Mouse (Mus musculus) intestine, embryonic 14.5 days (tissue): ENCODE measurements around the gene Csrp3. TPM values are rescaled to one million over a fixed set of nuclear protein-coding genes. Genes with fewer than 3 reads are reported as not detected.

Experiments used
- ATAC-seq: fragments of 200-750 bp; cut with Nextera tagmentation; replicated peaks from 2 replicates; pipeline ENCODE4 v1.8.0; 2017; ENCODE audit warnings: low read depth, moderate number of reproducible peaks, moderate TSS enrichment, moderate library complexity; ENCODE audit not compliant: low FRiP score, low TSS enrichment
- DNase-seq: peaks from one replicate; pipeline ENCODE4 v3.0.0-alpha.2; 2018; ENCODE audit warnings: low spot score
- H3K27ac ChIP-seq: fragments of 300-500 bp; sonication (generic); 2 replicates; pipeline ENCODE4 v1.5.1; 2014; ENCODE audit warnings: low read depth, mild to moderate bottlenecking, control low read depth
- H3K27me3 ChIP-seq: fragments of 300-500 bp; sonication (generic); replicated peaks from 2 replicates; pipeline ENCODE4 v1.6.1; 2014; ENCODE audit warnings: low read length, control low read depth; ENCODE audit not compliant: control insufficient read depth, insufficient read depth
- H3K36me3 ChIP-seq: fragments of 300-500 bp; sonication (generic); 2 replicates; pipeline ENCODE4 v1.6.1; 2014; ENCODE audit warnings: low read length, control low read depth; ENCODE audit not compliant: control insufficient read depth, insufficient read depth
- H3K4me1 ChIP-seq: fragments of 300-500 bp; sonication (generic); replicated peaks from 2 replicates; pipeline ENCODE4 v1.6.1; 2014; ENCODE audit warnings: low read length, control low read depth, mixed read lengths; ENCODE audit not compliant: control insufficient read depth, insufficient read depth
- H3K4me2 ChIP-seq: fragments of 300-500 bp; sonication (generic); 2 replicates; pipeline ENCODE4 v1.6.1; 2014; ENCODE audit warnings: low read length
- H3K4me3 ChIP-seq: fragments of 300-500 bp; sonication (generic); 2 replicates; pipeline ENCODE4 v1.5.1; 2014; ENCODE audit warnings: low read depth, low read length, control low read depth, mixed read lengths
- H3K9ac ChIP-seq: fragments of 300-500 bp; sonication (generic); 2 replicates; pipeline ENCODE4 v1.6.1; 2014; ENCODE audit warnings: mild to moderate bottlenecking, low read length
- H3K9me3 ChIP-seq: fragments of 300-500 bp; sonication (generic); 2 replicates; pipeline ENCODE4 v1.6.1; 2016; ENCODE audit warnings: low read length, control low read depth; ENCODE audit not compliant: control insufficient read depth
- WGBS: fragments of 180-500 bp; shearing (Covaris S2); extraction: QIAGEN DNeasy Blood & Tissue Kit; methylation state at CpG from one replicate; pipeline ENCODE4 v1.1.7; 2014; 5-methylcytosine and 5-hydroxymethylcytosine counted together
- polyA plus RNA-seq: library from polyadenylated mRNA; unstranded; fragments of >200 nt; fragmentation: Nextera tagmentation; extraction: Ambion mirVana; gene quantifications from 2 replicates; pipeline ENCODE4 v1.2.1, GENCODE M21; 2014

Gene Csrp3
- polyA plus RNA-seq, 1 experiment from 2014 or later = not detected

DNA sequence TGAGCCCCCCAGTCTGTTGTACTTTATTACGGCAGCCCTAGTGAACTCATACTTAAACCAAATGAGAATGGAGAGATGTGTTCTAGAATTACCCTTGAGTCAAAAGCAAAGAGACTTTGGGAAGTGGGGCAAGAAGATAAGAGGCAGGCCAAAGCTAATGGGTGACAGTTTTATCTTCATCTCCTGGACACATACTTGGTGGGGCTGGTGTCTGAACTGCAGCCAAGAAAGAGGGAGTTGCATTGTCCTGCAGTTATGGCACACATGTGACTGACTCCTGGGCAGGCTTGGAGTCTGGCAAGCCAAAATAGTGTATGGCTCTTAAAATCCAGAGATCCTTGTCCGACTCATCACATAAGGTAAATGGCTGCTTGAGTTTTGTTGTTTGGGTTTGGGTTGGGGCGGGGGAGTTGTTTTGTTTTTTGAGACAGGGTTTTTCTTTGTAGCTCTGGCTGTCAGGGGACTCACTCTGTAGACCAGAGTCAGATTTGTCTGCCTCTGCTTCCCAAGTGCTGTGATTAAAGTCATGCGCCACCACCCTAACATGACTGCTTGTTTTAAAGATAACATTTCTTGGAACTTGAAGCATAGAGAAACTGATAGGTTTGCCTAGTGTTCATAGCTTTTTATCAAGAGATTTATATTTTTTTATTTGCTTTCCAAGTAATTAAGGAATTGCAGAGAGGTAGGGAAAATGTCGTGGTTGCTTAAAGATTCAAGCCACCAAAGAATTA lies 18.5 kb downstream of the Csrp3 start:
- no peak overlapping the region for H3K4me3 ChIP-seq
- H3K36me3 ChIP-seq = peaks cover 36% of the 10 kb centered on the region
- H3K4me2 ChIP-seq = no peak overlapping the region
- DNase-seq (no peak), ATAC-seq (no peak)
- 79% methylated on average over 5 of the region's 5 CpGs for WGBS
- no peak overlapping the region for H3K27ac ChIP-seq
- H3K9ac ChIP-seq = no peak overlapping the region
- H3K4me1 ChIP-seq = no peaks in the 10 kb centered on the region
- no peaks in the 10 kb centered on the region for H3K9me3 ChIP-seq
- H3K27me3 ChIP-seq = no peaks in the 10 kb centered on the region

DNA sequence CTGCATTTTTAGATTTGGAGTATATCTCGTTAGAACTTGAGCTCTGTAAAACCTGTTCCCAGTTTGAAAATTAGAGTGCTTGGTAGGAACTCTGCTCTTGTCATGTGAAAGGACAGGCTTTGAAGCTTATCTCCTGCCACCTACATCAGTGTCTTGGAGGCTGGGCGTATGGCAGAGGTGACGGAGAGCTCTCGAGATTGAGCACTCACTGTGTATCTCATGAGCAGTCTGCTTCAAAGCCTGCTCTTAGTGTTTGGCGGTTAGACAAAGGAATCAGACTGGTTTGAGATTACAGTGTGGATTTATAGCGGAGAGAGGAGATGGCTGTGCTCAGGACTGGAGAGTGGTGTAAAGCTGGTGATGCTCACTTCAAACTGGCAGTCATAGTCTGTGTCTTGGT lies 22.7 kb downstream of the Csrp3 start:
- Histone ChIP-seq H3K27me3 (no peaks in the 10 kb centered on the region), H3K4me1 (no peaks in the 10 kb centered on the region), H3K9ac (no peak overlapping the region), H3K36me3 (peaks cover 68% of the 10 kb centered on the region), H3K27ac (no peak overlapping the region), H3K9me3 (no peaks in the 10 kb centered on the region), H3K4me3 (no peak overlapping the region), H3K4me2 (no peak overlapping the region)
- DNase-seq = no peak
- ATAC-seq = no peak
- 90% methylated on average over 6 of the region's 6 CpGs for WGBS

DNA sequence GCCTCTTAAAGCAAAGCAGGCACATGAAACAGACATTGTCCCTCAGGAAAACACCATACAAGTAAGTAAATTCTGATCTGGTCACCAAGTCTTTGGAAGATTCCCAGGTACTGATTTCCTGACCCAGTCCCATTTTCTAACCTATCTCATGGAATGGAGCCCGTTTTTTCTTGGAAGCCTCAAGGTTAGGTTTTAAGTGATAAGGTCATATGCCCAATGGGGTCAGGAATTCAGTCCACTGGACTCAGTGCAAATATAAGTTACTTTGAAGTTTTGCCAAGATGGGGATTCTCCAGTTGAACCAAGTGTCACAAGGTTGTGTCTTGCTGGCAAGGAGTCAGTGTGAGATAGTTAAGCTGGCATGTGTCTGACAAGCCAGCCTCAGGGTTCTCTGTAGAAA lies 23.2 kb downstream of the Csrp3 start:
- H3K36me3 ChIP-seq = peaks cover 73% of the 10 kb centered on the region
- no peak overlapping the region for H3K4me2 ChIP-seq
- 92% methylated on average over 1 of the region's 1 CpGs for WGBS

GRCm38 (mm10) chr7:48823621-48824020 lies 24.2 kb downstream of the Csrp3 start:
- H3K27me3 ChIP-seq = no peaks in the 10 kb centered on the region
- H3K9me3 ChIP-seq = no peaks in the 10 kb centered on the region
- no peak overlapping the region for H3K9ac ChIP-seq
- no peak overlapping the region for H3K27ac ChIP-seq
- peaks cover 83% of the 10 kb centered on the region for H3K36me3 ChIP-seq
- H3K4me1 ChIP-seq = no peaks in the 10 kb centered on the region
- 97% methylated on average over 3 of the region's 3 CpGs for WGBS
- ATAC-seq (no peak), DNase-seq (no peak)
- H3K4me2 ChIP-seq = no peak overlapping the region
- no peak overlapping the region for H3K4me3 ChIP-seq

More for the DNA sequence above, 23.2 kb downstream of the Csrp3 start:
- Histone ChIP-seq H3K4me1 (no peaks in the 10 kb centered on the region), H3K27me3 (no peaks in the 10 kb centered on the region), H3K27ac (no peak overlapping the region), H3K9me3 (no peaks in the 10 kb centered on the region), H3K9ac (no peak overlapping the region), H3K4me3 (no peak overlapping the region)
- ATAC-seq = no peak
- no peak for DNase-seq

DNA sequence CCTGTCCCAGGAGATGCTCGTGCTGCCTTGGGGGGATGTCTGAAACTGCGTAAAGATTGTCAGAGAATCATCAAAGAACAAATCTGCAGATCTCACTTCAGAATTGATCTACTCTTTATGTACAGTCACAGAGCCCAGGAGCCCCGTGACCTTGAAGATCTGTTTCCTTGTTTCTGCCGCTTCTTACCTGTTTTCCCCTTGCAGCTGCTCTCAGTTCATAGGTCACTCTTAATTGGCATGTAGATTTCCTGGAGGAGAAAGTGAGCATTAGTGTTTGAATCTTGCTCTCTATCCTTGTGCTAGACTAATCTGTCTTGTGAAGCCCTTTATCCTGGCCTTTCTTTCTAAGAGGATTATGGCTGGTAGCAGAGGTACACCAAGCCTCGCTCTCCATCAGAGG lies 26.2 kb downstream of the Csrp3 start:
- H3K27me3 ChIP-seq = no peaks in the 10 kb centered on the region
- ATAC-seq (no peak), DNase-seq (no peak)
- no peak overlapping the region for H3K9ac ChIP-seq
- H3K4me3 ChIP-seq = no peak overlapping the region
- H3K27ac ChIP-seq = no peak overlapping the region
- WGBS = 84% methylated on average over 5 of the region's 5 CpGs
- H3K4me2 ChIP-seq = no peak overlapping the region
- peaks cover 88% of the 10 kb centered on the region for H3K36me3 ChIP-seq
- H3K9me3 ChIP-seq = no peaks in the 10 kb centered on the region
- H3K4me1 ChIP-seq = no peaks in the 10 kb centered on the region

- H3K4me1 ChIP-seq = no peaks in the 10 kb centered on the region
- ATAC-seq (no peak), DNase-seq (no peak)
- no peaks in the 10 kb centered on the region for H3K27me3 ChIP-seq
- peaks cover 57% of the 10 kb centered on the region for H3K36me3 ChIP-seq
- H3K4me2 ChIP-seq = no peak overlapping the region
- H3K4me3 ChIP-seq = no peak overlapping the region
- peak overlapping the region; percentile 54; the same call in 1 of the 2 replicates for H3K27ac ChIP-seq
- 52% methylated on average over 1 of the region's 1 CpGs for WGBS
- no peak overlapping the region for H3K9ac ChIP-seq
- H3K9me3 ChIP-seq = no peaks in the 10 kb centered on the region
Measured at GRCm38 (mm10) chr7:48813594-48813993, 34.2 kb downstream of the Csrp3 start.

GRCm38 (mm10) chr7:48812358-48812757 lies 35.5 kb downstream of the Csrp3 start:
- ATAC-seq (no peak), DNase-seq (no peak)
- H3K4me2 ChIP-seq = no peak overlapping the region
- H3K4me3 ChIP-seq = no peak overlapping the region
- H3K9me3 ChIP-seq = no peaks in the 10 kb centered on the region
- H3K9ac ChIP-seq = no peak overlapping the region
- no peak overlapping the region for H3K27ac ChIP-seq
- no peaks in the 10 kb centered on the region for H3K4me1 ChIP-seq
- H3K36me3 ChIP-seq = peaks cover 57% of the 10 kb centered on the region
- H3K27me3 ChIP-seq = no peaks in the 10 kb centered on the region

- H3K27ac ChIP-seq = no peak overlapping the region
- DNase-seq (no peak), ATAC-seq (no peak)
- no peak overlapping the region for H3K9ac ChIP-seq
- H3K36me3 ChIP-seq = peaks cover 57% of the 10 kb centered on the region
- H3K9me3 ChIP-seq = no peaks in the 10 kb centered on the region
- no peaks in the 10 kb centered on the region for H3K27me3 ChIP-seq
- no peak overlapping the region for H3K4me2 ChIP-seq
- no peaks in the 10 kb centered on the region for H3K4me1 ChIP-seq
- H3K4me3 ChIP-seq = no peak overlapping the region
- WGBS = 100% methylated on average over 1 of the region's 1 CpGs
Measured at GRCm38 (mm10) chr7:48810652-48811051, 37.2 kb downstream of the Csrp3 start.

- H3K9me3 ChIP-seq = no peaks in the 10 kb centered on the region
- H3K4me1 ChIP-seq = no peaks in the 10 kb centered on the region
- H3K9ac ChIP-seq = no peak overlapping the region
- H3K27me3 ChIP-seq = no peaks in the 10 kb centered on the region
- ATAC-seq (no peak), DNase-seq (no peak)
- WGBS = 89% methylated on average over 4 of the region's 4 CpGs
- peaks cover 77% of the 10 kb centered on the region for H3K36me3 ChIP-seq
- no peak overlapping the region for H3K27ac ChIP-seq
- H3K4me3 ChIP-seq = no peak overlapping the region
- H3K4me2 ChIP-seq = no peak overlapping the region
Measured at GRCm38 (mm10) chr7:48806587-48806986, 41.2 kb downstream of the Csrp3 start.
